Mouse (Mus musculus) neural tube, embryonic 12.5 days (tissue): ENCODE measurements around the gene Irak2. TPM values are rescaled to one million over a fixed set of nuclear protein-coding genes. Genes with fewer than 3 reads are reported as not detected.

Experiments used
- ATAC-seq: fragments of 200-750 bp; cut with Nextera tagmentation; 2 replicates; pipeline ENCODE4 v1.8.0; 2017; ENCODE audit warnings: low read depth, mild to moderate bottlenecking, moderate TSS enrichment, moderate library complexity; ENCODE audit not compliant: low FRiP score
- H3K27ac ChIP-seq: fragments of 300-500 bp; sonication (generic); 2 replicates; pipeline ENCODE4 v1.5.1; 2016
- H3K27me3 ChIP-seq: fragments of 300-500 bp; sonication (generic); replicated peaks from 2 replicates; pipeline ENCODE4 v1.6.1; 2016; ENCODE audit warnings: mild to moderate bottlenecking
- H3K36me3 ChIP-seq: fragments of 300-500 bp; sonication (generic); 2 replicates; pipeline ENCODE4 v1.6.1; 2016; ENCODE audit warnings: mild to moderate bottlenecking
- H3K4me1 ChIP-seq: fragments of 300-500 bp; sonication (generic); 2 replicates; pipeline ENCODE4 v1.6.1; 2016
- H3K4me2 ChIP-seq: fragments of 300-500 bp; sonication (generic); replicated peaks from 2 replicates; pipeline ENCODE4 v1.6.1; 2016; ENCODE audit warnings: mild to moderate bottlenecking
- H3K4me3 ChIP-seq: fragments of 300-500 bp; sonication (generic); 2 replicates; pipeline ENCODE4 v1.5.1; 2016
- H3K9ac ChIP-seq: fragments of 300-500 bp; sonication (generic); 2 replicates; pipeline ENCODE4 v1.6.1; 2016; ENCODE audit warnings: mild to moderate bottlenecking
- H3K9me3 ChIP-seq: fragments of 300-500 bp; sonication (generic); 2 replicates; pipeline ENCODE4 v1.6.1; 2016; ENCODE audit warnings: mild to moderate bottlenecking
- WGBS: fragments of 180-500 bp; shearing (Covaris S2); methylation state at CpG from one replicate; pipeline ENCODE4 v1.1.7; 2016; 5-methylcytosine and 5-hydroxymethylcytosine counted together
- polyA plus RNA-seq: library from polyadenylated mRNA; unstranded; fragments of >200 nt; fragmentation: Nextera tagmentation; extraction: Ambion mirVana; gene quantifications from 2 replicates; pipeline ENCODE4 v1.2.1, GENCODE M21; 2016

Irak2 gene
- polyA plus RNA-seq, result 3.1 and 4.1 TPM in 2 replicates

DNA sequence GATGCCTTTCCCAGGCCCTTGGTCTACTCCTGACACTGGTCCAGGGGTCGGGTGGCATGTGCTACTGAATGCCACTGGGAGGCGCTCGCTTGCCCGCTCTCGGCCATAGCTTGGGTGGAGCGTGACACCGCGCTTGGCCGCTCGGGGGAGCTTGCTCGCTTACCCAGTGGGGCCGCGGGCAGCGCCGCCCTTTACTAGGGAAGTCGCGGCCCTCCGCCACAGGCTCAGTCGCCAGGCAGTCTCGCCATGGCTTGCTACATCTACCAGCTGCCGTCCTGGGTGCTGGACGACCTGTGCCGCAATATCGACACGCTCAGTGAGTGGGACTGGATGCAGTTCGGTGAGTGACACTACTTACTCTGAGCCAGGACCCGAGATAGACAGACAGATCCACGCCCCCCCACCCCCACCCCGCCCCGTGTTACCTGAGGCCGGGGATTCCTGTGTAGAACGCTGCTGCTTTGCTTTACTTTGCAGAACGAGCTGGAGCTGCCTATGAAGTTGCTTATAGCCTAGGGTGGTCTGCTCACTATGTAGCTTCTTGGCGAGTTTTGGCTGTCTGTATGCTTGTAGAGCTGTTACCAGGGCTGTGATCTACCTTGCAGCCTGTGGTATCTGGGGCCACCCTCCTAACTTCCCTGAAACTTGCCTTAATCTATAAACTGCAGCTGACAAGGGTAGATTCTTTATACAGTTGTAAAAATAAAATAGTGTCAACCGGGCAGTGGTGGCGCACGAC, at the start of gene Irak2:
TSS of gene Irak2 (plus strand) at position 166 of the 739 bp plus-strand sequence.
- WGBS, result 10% methylated on average over 37 of the region's 37 CpGs

DNA sequence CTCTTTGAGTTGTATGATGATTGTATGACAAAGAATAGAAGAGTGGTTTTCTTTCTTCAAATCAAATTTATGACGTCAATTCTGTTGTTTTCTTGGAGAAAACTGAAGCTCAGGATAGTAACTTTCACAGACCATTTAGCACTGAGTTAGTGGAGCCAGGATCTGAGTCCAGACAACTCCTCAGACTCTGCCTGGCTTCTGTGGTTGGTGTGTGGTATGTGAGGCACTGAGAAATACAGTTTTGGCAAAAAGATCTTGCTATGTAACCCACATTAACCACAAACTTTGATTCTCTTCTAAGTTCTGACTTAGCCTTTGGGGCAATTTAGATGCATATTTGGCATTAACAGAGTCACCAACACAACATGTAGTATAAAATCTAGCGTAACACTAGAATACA, 45.6 kb upstream of the Irak2 start:
- Histone ChIP-seq H3K4me3 (no peak overlapping the region), H3K4me1 (no peaks in the 10 kb centered on the region), H3K4me2 (no peak overlapping the region), H3K9ac (no peak overlapping the region), H3K36me3 (no peaks in the 10 kb centered on the region), H3K27me3 (no peaks in the 10 kb centered on the region), H3K9me3 (no peaks in the 10 kb centered on the region), H3K27ac (no peak overlapping the region)
- no peak for ATAC-seq
- WGBS, result 91% methylated on average over 2 of the region's 2 CpGs

More for the DNA sequence above, at the start of gene Irak2:
- Histone ChIP-seq H3K27me3 (no peaks in the 10 kb centered on the region), H3K4me3 (peak within 1 kb of the TSS; percentile 40), H3K9me3 (no peaks in the 10 kb centered on the region), H3K4me1 (no peaks in the 10 kb centered on the region; the same call in 1 of the 2 replicates), H3K4me2 (peak within 1 kb of the TSS; percentile 77), H3K36me3 (peaks cover 3% of the 10 kb centered on the region; the same call in 1 of the 2 replicates), H3K27ac (no peak within 1 kb of the TSS), H3K9ac (peak within 1 kb of the TSS; percentile 48; the same call in 1 of the 2 replicates)
- ATAC-seq, result peak; percentile 94

DNA sequence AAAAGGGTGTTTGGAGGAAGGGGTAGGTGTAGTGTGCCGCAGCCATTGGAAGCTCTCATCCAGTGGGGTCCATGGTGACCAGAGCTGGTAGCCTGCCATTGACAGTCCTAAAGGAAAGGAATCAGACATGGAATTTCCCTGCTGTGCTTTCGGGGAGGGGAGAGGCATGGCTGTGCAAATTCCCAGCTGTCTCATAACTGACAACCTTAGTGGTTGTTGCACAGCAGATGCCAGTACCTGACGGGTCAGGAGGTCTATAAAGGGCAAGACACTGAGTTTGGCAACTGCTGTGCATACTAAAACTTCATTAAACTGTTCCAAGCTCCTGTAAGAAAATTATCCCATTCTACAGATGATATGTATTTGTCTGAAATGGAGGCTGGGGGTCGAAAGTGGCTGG, 40.3 kb upstream of the Irak2 start:
- peaks cover 5% of the 10 kb centered on the region for H3K4me1 ChIP-seq
- H3K36me3 ChIP-seq, result no peaks in the 10 kb centered on the region
- no peak overlapping the region for H3K9ac ChIP-seq
- no peaks in the 10 kb centered on the region for H3K27me3 ChIP-seq
- no peak overlapping the region for H3K4me3 ChIP-seq
- H3K9me3 ChIP-seq, result no peaks in the 10 kb centered on the region
- no peak overlapping the region for H3K27ac ChIP-seq
- WGBS, result 88% methylated on average over 4 of the region's 4 CpGs
- ATAC-seq, result no peak
- H3K4me2 ChIP-seq, result no peak overlapping the region

DNA sequence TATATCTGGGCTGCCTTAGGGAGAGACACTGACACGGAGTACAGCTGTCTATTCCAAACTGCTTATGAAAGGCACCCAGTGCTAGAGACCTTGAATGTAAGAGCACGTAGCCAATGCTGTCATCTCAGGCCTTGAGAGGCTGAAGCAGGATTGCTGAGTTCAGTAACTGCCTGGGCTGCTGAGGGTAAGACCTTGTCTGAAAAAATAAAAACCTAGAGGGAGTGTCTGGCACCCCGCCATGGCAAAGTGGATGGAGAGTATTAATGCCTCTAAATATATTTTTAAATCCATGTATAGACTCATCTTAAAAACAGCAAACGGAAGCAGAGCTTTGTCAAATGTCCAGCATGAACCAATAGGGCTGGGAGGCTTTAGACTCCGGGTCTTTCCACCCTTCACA, 38.4 kb upstream of the Irak2 start:
- Histone ChIP-seq H3K4me3 (no peak overlapping the region), H3K27me3 (no peaks in the 10 kb centered on the region), H3K9ac (no peak overlapping the region), H3K27ac (no peak overlapping the region), H3K4me1 (peaks cover 5% of the 10 kb centered on the region), H3K36me3 (no peaks in the 10 kb centered on the region), H3K4me2 (no peak overlapping the region), H3K9me3 (no peaks in the 10 kb centered on the region)
- whole genome bisulfite sequencing, result 84% methylated on average over 5 of the region's 5 CpGs
- no peak for ATAC-seq

DNA sequence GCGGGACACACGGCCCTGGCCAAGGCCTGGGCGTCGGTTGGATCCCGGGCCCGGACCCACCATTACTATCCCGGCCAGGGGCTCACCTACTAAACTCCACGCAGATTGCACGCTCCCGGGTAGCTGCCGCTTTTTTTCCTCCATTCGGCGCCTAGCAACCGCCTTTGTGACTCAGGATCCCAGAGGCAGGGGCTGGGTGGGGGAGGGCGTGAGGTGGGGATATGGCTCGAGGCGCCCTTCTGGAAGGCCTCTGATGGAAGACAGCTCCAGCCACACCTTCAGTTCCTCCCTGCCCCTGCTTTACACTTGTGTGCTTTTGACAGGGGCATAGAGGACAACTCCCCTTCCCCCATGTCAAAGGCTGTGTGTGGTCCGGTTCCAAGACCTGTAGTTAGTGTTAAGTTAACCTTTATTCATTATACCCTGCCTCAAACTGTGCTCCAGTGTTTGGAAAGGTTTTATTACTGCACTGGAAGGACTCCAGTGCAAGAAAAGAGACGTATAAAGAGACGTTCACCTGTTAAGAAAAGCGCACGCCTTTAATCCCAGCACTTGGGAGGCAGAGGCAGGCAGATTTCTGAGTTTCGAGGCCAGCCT, 37.6 kb upstream of the Irak2 start, which contains the start of gene Fancd2os:
TSS of gene Fancd2os (minus strand) at position 173 of the 597 bp plus-strand sequence.
- Histone ChIP-seq H3K4me1 (peaks cover 11% of the 10 kb centered on the region), H3K9ac (no peak within 1 kb of the TSS), H3K4me2 (peak within 1 kb of the TSS; percentile 16; the same call in 1 of the 2 replicates), H3K36me3 (no peaks in the 10 kb centered on the region), H3K27ac (no peak within 1 kb of the TSS), H3K27me3 (no peaks in the 10 kb centered on the region), H3K4me3 (no peak within 1 kb of the TSS), H3K9me3 (no peaks in the 10 kb centered on the region)
- WGBS, result 37% methylated on average over 23 of the region's 23 CpGs
- ATAC-seq, result no peak

DNA sequence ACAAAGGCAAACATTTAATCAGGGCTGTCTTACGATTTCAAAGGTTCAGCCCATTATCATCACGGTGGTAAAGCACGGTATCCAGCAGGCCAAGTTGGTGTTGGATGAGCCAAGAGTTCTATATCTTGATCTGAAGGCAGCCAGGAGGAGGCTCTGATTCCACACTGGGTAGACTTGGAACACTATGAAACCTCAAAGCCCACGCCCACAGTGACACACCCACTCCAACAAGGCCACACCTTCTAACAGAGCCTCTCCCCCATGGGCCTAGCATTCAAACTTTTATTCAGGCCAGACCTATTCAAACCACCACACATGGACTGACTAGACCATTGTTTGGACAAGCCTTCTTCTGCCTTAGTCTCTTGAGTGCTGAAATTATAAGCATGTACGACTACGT, 35.4 kb upstream of the Irak2 start:
- Histone ChIP-seq H3K4me2 (no peak overlapping the region), H3K9me3 (no peaks in the 10 kb centered on the region)
- ATAC-seq, result no peak

DNA sequence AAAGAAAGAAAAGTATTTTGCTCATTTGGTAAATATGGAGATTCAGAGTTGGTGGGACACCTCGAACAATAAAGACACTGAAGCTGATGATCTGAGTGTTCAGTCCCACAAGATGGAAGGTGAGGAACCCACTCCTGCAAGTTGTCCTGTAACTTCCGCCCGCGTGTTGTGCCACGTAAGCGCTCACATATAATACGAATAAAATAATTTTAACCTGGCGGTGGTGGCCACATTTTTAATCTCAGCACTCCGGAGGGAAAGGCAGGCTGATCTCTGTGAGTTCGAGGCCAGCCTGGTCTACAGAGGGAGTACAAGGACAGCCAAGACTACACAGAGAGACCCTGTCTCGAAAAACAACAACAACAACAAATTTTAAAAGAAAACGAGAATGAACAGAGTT, 34.3 kb upstream of the Irak2 start:
- Histone ChIP-seq H3K27me3 (no peaks in the 10 kb centered on the region), H3K9ac (peak overlapping the region; percentile 89; the same call in 1 of the 2 replicates), H3K4me2 (peak overlapping the region; percentile 91), H3K9me3 (no peaks in the 10 kb centered on the region), H3K4me1 (peaks cover 17% of the 10 kb centered on the region), H3K27ac (no peak overlapping the region), H3K4me3 (peak overlapping the region; percentile 95), H3K36me3 (peaks cover 3% of the 10 kb centered on the region; the same call in 1 of the 2 replicates)
- 52% methylated on average over 12 of the region's 12 CpGs for WGBS
- peak; percentile 29 for ATAC-seq

More for the DNA sequence above, 35.4 kb upstream of the Irak2 start:
- Histone ChIP-seq H3K27ac (no peak overlapping the region), H3K27me3 (no peaks in the 10 kb centered on the region), H3K9ac (no peak overlapping the region), H3K4me3 (no peak overlapping the region), H3K36me3 (no peaks in the 10 kb centered on the region), H3K4me1 (peaks cover 17% of the 10 kb centered on the region)
- 91% methylated on average over 6 of the region's 6 CpGs for WGBS

DNA sequence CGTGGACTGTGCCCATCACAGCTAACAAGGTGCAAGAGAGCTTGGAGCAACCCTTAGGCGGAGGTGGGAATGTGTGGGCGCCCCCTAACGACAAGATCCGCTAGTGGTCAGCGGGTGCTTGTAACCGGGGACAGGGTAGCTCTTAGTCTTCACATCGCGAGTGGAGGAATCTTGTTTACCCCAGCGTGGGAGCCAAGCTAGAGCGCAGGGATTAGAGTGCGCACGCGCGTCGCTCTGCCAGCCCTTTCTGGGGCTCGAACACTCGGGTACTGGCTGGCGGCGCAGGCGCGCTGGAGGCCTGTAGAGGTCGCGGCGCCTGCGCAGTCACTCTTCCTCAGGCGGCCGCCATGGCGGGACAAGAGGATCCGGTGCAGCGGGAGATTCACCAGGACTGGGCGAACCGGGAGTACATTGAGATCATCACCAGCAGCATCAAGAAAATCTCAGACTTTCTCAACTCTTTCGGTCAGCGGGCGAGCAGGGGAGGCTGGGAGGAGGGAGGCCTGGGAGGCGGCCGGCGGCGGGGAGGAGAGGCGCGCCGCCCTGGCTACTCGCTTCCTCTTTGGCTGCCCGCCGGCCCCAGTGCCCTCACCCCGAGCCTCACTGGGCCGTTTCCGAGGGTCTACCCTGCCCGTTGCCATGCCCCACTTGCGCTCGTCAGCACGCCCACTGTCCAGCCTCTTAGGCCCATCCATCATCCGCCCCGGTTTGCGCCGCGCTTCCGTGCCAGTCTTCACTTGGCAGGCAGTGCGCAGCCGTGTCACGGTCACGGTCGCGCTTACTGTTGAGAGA, 33.6 kb upstream of the Irak2 start, which contains the start of gene Brk1:
TSS of gene Brk1 (plus strand) at position 341 of the 792 bp plus-strand sequence.
- H3K4me2 ChIP-seq, result peak within 1 kb of the TSS; percentile 91
- no peaks in the 10 kb centered on the region for H3K27me3 ChIP-seq
- peak within 1 kb of the TSS; percentile 89 for H3K9ac ChIP-seq
- H3K4me3 ChIP-seq, result peak within 1 kb of the TSS; percentile 95
- peak; percentile 93 for ATAC-seq
- H3K36me3 ChIP-seq, result peaks cover 3% of the 10 kb centered on the region; the same call in 1 of the 2 replicates
- H3K27ac ChIP-seq, result peak within 1 kb of the TSS; percentile 47; the same call in 1 of the 2 replicates
- peaks cover 17% of the 10 kb centered on the region for H3K4me1 ChIP-seq
- H3K9me3 ChIP-seq, result no peaks in the 10 kb centered on the region
- WGBS, result under 1% methylated on average over 65 of the region's 65 CpGs

DNA sequence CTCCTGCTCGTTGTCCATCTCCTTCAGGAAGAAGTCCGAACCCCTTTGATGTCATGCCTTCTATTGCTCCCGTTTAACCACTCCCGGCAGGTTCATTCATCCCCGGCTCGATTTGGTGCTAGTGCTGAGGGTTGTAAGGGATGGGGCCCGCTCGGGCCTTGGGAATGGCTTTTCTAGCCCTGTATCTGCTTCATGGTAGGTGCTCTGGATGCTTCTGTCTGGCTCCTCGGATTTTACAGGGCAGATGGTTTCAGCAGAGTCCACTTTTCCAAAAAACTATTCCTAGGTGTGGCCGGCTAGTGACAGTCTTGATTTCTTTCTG, 33.1 kb upstream of the Irak2 start:
- Histone ChIP-seq H3K36me3 (peaks cover 3% of the 10 kb centered on the region; the same call in 1 of the 2 replicates), H3K9me3 (no peaks in the 10 kb centered on the region), H3K27me3 (no peaks in the 10 kb centered on the region), H3K4me1 (peaks cover 17% of the 10 kb centered on the region), H3K4me3 (peak overlapping the region; percentile 95), H3K4me2 (peak overlapping the region; percentile 91), H3K27ac (peak overlapping the region; percentile 47; the same call in 1 of the 2 replicates), H3K9ac (peak overlapping the region; percentile 89)
- no peak for ATAC-seq
- 5% methylated on average over 10 of the region's 10 CpGs for WGBS

DNA sequence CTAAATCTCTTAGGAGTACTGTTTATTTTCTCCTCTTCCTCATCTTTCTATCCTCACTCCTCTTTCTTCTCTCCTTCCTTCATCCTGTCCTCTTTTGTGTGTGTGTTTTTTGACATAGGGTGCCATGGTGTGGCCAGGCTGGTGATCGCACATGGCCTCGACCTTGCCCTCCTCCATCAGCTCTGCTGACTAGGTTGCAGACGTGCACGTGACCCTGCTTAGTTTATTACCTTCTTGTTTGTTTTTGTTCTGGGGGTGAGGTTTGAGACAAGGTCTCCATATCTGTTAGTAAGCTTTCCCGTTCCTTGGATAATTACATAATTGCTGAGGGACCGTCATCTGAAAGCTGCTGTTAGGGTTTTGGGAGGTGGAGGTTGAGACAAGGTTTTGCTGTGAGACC, 29.4 kb upstream of the Irak2 start:
- Histone ChIP-seq H3K36me3 (peaks cover 28% of the 10 kb centered on the region), H3K9me3 (0 out of 2 replicates have a peak, but pooled peaks cover 3% of the 10 kb centered on the region), H3K27ac (no peak overlapping the region), H3K27me3 (no peaks in the 10 kb centered on the region), H3K4me3 (no peak overlapping the region), H3K4me1 (peaks cover 12% of the 10 kb centered on the region), H3K9ac (no peak overlapping the region), H3K4me2 (no peak overlapping the region)
- ATAC-seq, result no peak
- 90% methylated on average over 6 of the region's 6 CpGs for WGBS

DNA sequence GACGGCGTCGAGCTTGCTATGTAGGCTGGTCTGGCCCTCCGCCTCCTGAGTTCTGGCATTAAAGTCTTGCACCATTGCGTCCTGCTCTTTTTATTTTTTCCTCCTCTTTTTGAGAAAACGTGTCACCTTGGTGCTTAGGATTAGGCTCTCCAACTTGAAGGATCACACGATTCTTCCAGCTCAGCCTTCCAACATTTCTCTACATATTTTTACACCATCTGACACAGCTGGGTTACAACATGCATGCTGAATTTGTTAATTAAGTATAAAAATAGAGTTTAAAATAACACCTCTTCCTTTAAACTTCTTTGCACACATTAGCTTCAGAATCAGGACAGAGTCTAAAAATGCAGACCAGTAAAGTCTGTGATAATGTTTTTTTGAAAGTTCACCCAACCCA, 29.0 kb upstream of the Irak2 start:
- WGBS, result 94% methylated on average over 7 of the region's 7 CpGs
- H3K4me1 ChIP-seq, result peaks cover 12% of the 10 kb centered on the region
- no peaks in the 10 kb centered on the region for H3K27me3 ChIP-seq
- no peak overlapping the region for H3K9ac ChIP-seq
- H3K4me3 ChIP-seq, result no peak overlapping the region
- H3K36me3 ChIP-seq, result peaks cover 32% of the 10 kb centered on the region
- H3K27ac ChIP-seq, result no peak overlapping the region
- peaks cover 5% of the 10 kb centered on the region; the same call in 1 of the 2 replicates for H3K9me3 ChIP-seq
- H3K4me2 ChIP-seq, result no peak overlapping the region
- no peak for ATAC-seq
